ENCODE assay signal across 8 mouse cellular contexts in the genomic region with DNA sequence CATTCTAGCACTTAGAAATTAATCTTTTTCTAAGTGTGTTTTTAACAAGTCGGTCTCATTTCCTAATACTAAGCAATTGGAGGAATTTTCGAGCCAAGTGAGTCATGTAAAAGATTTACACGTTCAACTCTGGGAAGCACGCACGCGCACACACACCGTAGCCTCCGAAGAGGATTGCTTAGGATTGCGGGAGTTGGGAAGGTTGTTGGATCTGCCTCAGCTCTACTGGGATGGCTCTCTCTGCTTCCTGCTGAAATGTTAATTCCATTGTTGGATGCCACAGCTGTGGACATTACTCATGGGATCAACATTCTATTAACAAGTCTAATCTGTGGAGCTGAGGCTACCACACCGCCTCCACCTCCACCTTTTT. TPM values are rescaled to one million over a fixed set of nuclear protein-coding genes. Genes with fewer than 3 reads are reported as not detected.
DNase-seq lines count a peak whose midpoint lies in the region; ATAC-seq and TF ChIP-seq lines count a peak whose summit lies in the region.

No protein-coding gene starts in this region.

- H3K4me1 ChIP-seq in neural tube, embryonic 11.5 days (ENCODE audit: control insufficient read depth, insufficient read depth, low read length), result no peaks in the 10 kb centered on the region
- peaks cover 11% of the 10 kb centered on the region for H3K4me1 ChIP-seq in midbrain, postnatal 0 days (ENCODE audit: insufficient read depth, low read length)

- H3K36me3 ChIP-seq in neural tube, embryonic 11.5 days (ENCODE audit: control insufficient read depth, insufficient read depth, low read length), result no peaks in the 10 kb centered on the region
- H3K36me3 ChIP-seq in midbrain, postnatal 0 days (ENCODE audit: insufficient read depth, low read length), result no peaks in the 10 kb centered on the region

- no peak for TF ChIP-seq CTCF in midbrain, postnatal 0 days (IDR thresholded peaks at IDR 0.05)

- no peak overlapping the region for H3K27ac ChIP-seq in neural tube, embryonic 11.5 days (ENCODE audit: low read depth, low read length)
- H3K27ac ChIP-seq in midbrain, postnatal 0 days (ENCODE audit: low read depth, low read length), result peak overlapping the region; percentile 96

- no peak for ATAC-seq in neural tube, embryonic 11.5 days (ENCODE audit: insufficient read depth, low FRiP score, low TSS enrichment)
- ATAC-seq in midbrain, postnatal 0 days (ENCODE audit: low FRiP score), result no peak
- ATAC-seq in erythroid progenitor cell, adult 5-6 weeks (replicated peaks; ENCODE audit: low FRiP score, poor library complexity, severe bottlenecking), result no peak

- peak overlapping the region; percentile 89 for H3K4me3 ChIP-seq in neural tube, embryonic 11.5 days (ENCODE audit: low read depth, low read length)
- peak overlapping the region; percentile 83 for H3K4me3 ChIP-seq in midbrain, postnatal 0 days (ENCODE audit: low read depth, low read length)

- peak; percentile 52 for DNase-seq in neural tube, embryonic 11.5 days (ENCODE audit: low spot score)
- DNase-seq in neural tube, embryonic 10.5 days (ENCODE audit: extremely low spot score, low spot score), result no peak
- peak; percentile 66 for DNase-seq in embryo, embryonic 10 days (ENCODE audit: low spot score)
- peak; percentile 16 for DNase-seq in heart, postnatal 4 days
- DNase-seq in layer of hippocampus, postnatal 14 days (ENCODE audit: low spot score in 2 of 2), result peak; percentile 34 to 44
- peak; percentile 69 for DNase-seq in midbrain, postnatal 0 days (ENCODE audit: low spot score)
- no peak for DNase-seq in gastrocnemius, postnatal 10 days

- H3K27me3 ChIP-seq in neural tube, embryonic 11.5 days (ENCODE audit: control insufficient read depth, insufficient read depth, low read length), result no peaks in the 10 kb centered on the region
- H3K27me3 ChIP-seq in midbrain, postnatal 0 days (ENCODE audit: insufficient read depth, low read length), result no peaks in the 10 kb centered on the region

- H3K9me3 ChIP-seq in neural tube, embryonic 11.5 days (ENCODE audit: control insufficient read depth, low read length), result no peaks in the 10 kb centered on the region
- no peaks in the 10 kb centered on the region for H3K9me3 ChIP-seq in midbrain, postnatal 0 days (ENCODE audit: low read length)

- H3K9ac ChIP-seq in neural tube, embryonic 11.5 days (ENCODE audit: low read length), result peak overlapping the region; percentile 87
- peak overlapping the region; percentile 93 for H3K9ac ChIP-seq in midbrain, postnatal 0 days (replicated peaks; ENCODE audit: low read length, poor library complexity, severe bottlenecking)

- H3K4me2 ChIP-seq in neural tube, embryonic 11.5 days (ENCODE audit: low read depth), result peak overlapping the region; percentile 75
- peak overlapping the region; percentile 57 for H3K4me2 ChIP-seq in midbrain, postnatal 0 days (ENCODE audit: low read depth, low read length, poor library complexity, severe bottlenecking)

- WGBS in neural tube, embryonic 11.5 days, result 9% methylated on average over 10 of the region's 10 CpGs
- under 1% methylated on average over 10 of the region's 10 CpGs for WGBS in midbrain, postnatal 0 days

RNA-seq across cellular contexts. Expression of gene Cxadr, which starts 1.4 kb away (rescaled TPM):
- 46.4 and 46.6 TPM in 2 replicates for polyA plus RNA-seq in neural tube, embryonic 11.5 days (2014; fragmentation: Nextera tagmentation; extraction: Ambion mirVana)
- 10 to 100 TPM; 43.7 to 47.3 TPM for total RNA-seq in heart, postnatal 4 days (2021)
- total RNA-seq in layer of hippocampus, postnatal 14 days (2021), result 10 to 100 TPM; 61.4 to 61.8 TPM
- total RNA-seq in midbrain, postnatal 0 days (2014; rRNA removed), result 346 and 458 TPM in 2 replicates
- 167 and 178 TPM in 2 replicates for polyA plus RNA-seq in midbrain, postnatal 0 days (2015; fragmentation: Nextera tagmentation; extraction: Ambion mirVana)
- total RNA-seq in erythroid progenitor cell, adult 5-6 weeks (2015; ENCODE audit: low replicate concordance), result 0.84 TPM in 1 of 2 replicates, not detected in the other
- total RNA-seq in erythroid progenitor cell, adult 5-6 weeks (2017; ENCODE audit: low replicate concordance), result 0.13 TPM in 1 of 2 replicates, not detected in the other
- 1 to 10 TPM; 1.3 to 1.5 TPM for total RNA-seq in gastrocnemius, postnatal 10 days (2021)

Comparison
In these comparisons a context has a peak if more than half of its experiments do, and no peak if none do; other contexts are left out.
1. DNase-seq: peak in neural tube, embryonic 11.5 days (single experiment), embryo, embryonic 10 days (single experiment), heart, postnatal 4 days (single experiment), layer of hippocampus, postnatal 14 days (2 of 2) and midbrain, postnatal 0 days (single experiment); none in neural tube, embryonic 10.5 days (single experiment) and gastrocnemius, postnatal 10 days (single experiment).
2. RNA of gene Cxadr, which starts 1.4 kb away (total RNA-seq): 346 to 458 TPM in midbrain, postnatal 0 days, 61.4 to 61.8 TPM in layer of hippocampus, postnatal 14 days and 43.7 to 47.3 TPM in heart, postnatal 4 days; 1.3 to 1.5 TPM in gastrocnemius, postnatal 10 days and 0.13 to 0.84 TPM in erythroid progenitor cell, adult 5-6 weeks; every median in the first group is over 10 times any median in the second.